Mouse (Mus musculus) intestine, embryonic 15.5 days (tissue): ENCODE measurements around the gene Magea6. TPM values are rescaled to one million over a fixed set of nuclear protein-coding genes. Genes with fewer than 3 reads are reported as not detected.
"Not testable (repeated sequence)": the region's sequence is repeated elsewhere in the genome, so short reads cannot be mapped to it uniquely, and the experiment has no call there.

Source experiments
- ATAC-seq: fragments of 200-750 bp; cut with Nextera tagmentation; 2 replicates; pipeline ENCODE4 v1.8.0; 2017; ENCODE audit warnings: moderate TSS enrichment, moderate library complexity
- H3K27ac ChIP-seq: fragments of 300-500 bp; sonication (generic); 2 replicates; pipeline ENCODE4 v1.5.1; 2015; ENCODE audit warnings: mild to moderate bottlenecking, inconsistent platforms
- H3K27me3 ChIP-seq: fragments of 300-500 bp; sonication (generic); replicated peaks from 2 replicates; pipeline ENCODE4 v1.6.1; 2015; ENCODE audit warnings: inconsistent platforms
- H3K36me3 ChIP-seq: fragments of 300-500 bp; sonication (generic); 2 replicates; pipeline ENCODE4 v1.6.1; 2015; ENCODE audit warnings: inconsistent platforms
- H3K4me1 ChIP-seq: fragments of 300-500 bp; sonication (generic); replicated peaks from 2 replicates; pipeline ENCODE4 v1.6.1; 2015; ENCODE audit warnings: inconsistent platforms
- H3K4me2 ChIP-seq: fragments of 300-500 bp; sonication (generic); replicated peaks from 2 replicates; pipeline ENCODE4 v1.6.1; 2015; ENCODE audit warnings: mild to moderate bottlenecking, inconsistent platforms
- H3K4me3 ChIP-seq: fragments of 300-500 bp; sonication (generic); replicated peaks from 2 replicates; pipeline ENCODE4 v1.5.1; 2015; ENCODE audit warnings: inconsistent platforms
- H3K9ac ChIP-seq: fragments of 300-500 bp; sonication (generic); 2 replicates; pipeline ENCODE4 v1.6.1; 2015; ENCODE audit warnings: inconsistent platforms
- H3K9me3 ChIP-seq: fragments of 300-500 bp; sonication (generic); 2 replicates; pipeline ENCODE4 v1.6.1; 2016; ENCODE audit warnings: inconsistent platforms
- WGBS: fragments of 180-500 bp; shearing (Covaris S2); methylation state at CpG from one replicate; pipeline ENCODE4 v1.1.7; 2015; 5-methylcytosine and 5-hydroxymethylcytosine counted together
- polyA plus RNA-seq: library from polyadenylated mRNA; unstranded; fragments of >200 nt; fragmentation: Nextera tagmentation; extraction: Ambion mirVana; gene quantifications from 2 replicates; pipeline ENCODE4 v1.2.1, GENCODE M21; 2015

Gene Magea6
- polyA plus RNA-seq: not detected in 2 replicates

DNA sequence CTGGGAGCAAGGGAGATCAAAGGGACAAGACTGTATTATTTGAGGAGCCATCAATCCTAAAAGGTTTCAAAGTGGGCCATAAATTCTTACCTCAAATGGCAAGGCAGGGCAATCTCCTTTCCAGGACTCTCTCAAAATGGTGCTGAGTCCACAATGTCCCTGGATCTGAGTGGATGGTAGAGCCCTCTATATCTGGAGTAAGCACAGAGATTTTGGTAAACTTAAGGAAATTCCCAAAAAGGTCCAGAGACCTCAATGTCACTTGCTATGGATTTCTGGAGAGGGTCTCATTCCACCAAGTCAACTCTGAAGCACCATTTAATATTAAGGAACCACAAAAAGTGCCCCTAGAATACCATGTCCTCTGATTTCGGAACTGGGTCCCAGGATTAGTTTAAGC, at the start of gene Magea6:
Gene Magea6, minus strand, starts transcription at position 101 of the 400 bp plus-strand sequence.
- H3K9ac ChIP-seq, H3K9me3 ChIP-seq, H3K4me3 ChIP-seq, H3K4me2 ChIP-seq, H3K27me3 ChIP-seq, ATAC-seq, H3K27ac ChIP-seq, H3K4me1 ChIP-seq, H3K36me3 ChIP-seq: not testable (repeated sequence)
- WGBS: 70% methylated on average over 1 of the region's 1 CpGs

DNA sequence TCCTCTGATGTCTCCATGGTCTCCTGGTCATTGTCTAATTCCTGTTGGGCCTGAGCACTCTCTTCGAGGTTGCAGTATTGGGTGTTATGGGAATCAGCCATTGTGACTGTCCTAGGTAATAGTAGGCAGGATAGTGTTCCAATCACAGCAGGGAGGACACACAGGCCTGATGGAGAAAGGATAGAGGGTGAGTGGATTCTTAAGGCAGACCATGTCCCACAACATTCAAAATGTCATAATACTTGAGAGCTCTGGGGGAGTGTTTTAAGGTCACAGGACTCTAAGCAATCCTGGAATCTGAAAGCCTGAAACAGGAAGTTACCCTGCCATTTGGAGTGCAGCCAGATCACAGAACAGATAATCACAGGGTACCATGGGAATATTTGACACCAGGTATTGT, 13.6 kb upstream of the Magea6 start, which contains the start of gene Magea3:
Gene Magea3, minus strand, starts transcription at position 101 of the 400 bp plus-strand sequence.
- H3K4me2 ChIP-seq, H3K4me3 ChIP-seq, H3K9ac ChIP-seq, H3K4me1 ChIP-seq, H3K36me3 ChIP-seq, H3K27me3 ChIP-seq, ATAC-seq, H3K9me3 ChIP-seq, H3K27ac ChIP-seq: not testable (repeated sequence)
- WGBS: 60% methylated on average over 1 of the region's 1 CpGs

DNA sequence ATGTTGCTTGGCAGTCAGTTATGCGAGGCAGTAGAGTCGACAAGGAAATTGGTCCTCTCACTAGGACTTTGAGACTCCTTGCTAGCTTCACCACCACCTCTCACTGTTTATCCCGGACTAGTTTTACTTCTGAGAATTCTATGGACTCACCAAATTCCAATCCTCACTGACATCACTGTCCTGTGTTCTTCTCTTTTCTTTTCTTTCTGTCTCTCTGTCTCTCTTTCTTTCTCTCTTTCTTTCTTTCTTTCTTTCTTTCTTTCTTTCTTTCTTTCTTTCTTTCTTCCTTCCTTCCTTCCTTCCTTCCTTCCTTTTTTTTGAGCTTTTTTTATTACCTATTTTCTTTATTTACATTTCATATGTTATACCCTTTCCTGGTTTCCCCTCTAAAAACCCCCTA, 45.6 kb downstream of the Magea6 start, which contains the start of gene Cldn34b1:
Gene Cldn34b1, minus strand, starts transcription at position 101 of the 400 bp plus-strand sequence.
- not testable (repeated sequence) for ATAC-seq, H3K4me1 ChIP-seq, H3K4me2 ChIP-seq, H3K4me3 ChIP-seq, H3K27ac ChIP-seq, H3K9ac ChIP-seq, H3K36me3 ChIP-seq, H3K9me3 ChIP-seq, H3K27me3 ChIP-seq
- WGBS: 84% methylated on average over 3 of the region's 3 CpGs

Other genes starting within 250 kb of the Magea6 start
- gene Cldn34b1, start 45.7 kb downstream of the Magea6 start, polyA plus RNA-seq: not detected in 2 replicates
- not detected in 2 replicates for gene Magea3, start 13.5 kb upstream of the Magea6 start, polyA plus RNA-seq
- gene Magea8, start 59.9 kb upstream of the Magea6 start, polyA plus RNA-seq: not detected in 2 replicates
- gene Magea5, start 127.2 kb upstream of the Magea6 start, polyA plus RNA-seq: not detected in 2 replicates
- not detected in 2 replicates for gene Magea1, start 153.8 kb upstream of the Magea6 start, polyA plus RNA-seq
- gene Magea2, start 157.7 kb upstream of the Magea6 start, polyA plus RNA-seq: not detected in 2 replicates
- not detected in 2 replicates for gene Cldn34b2, start 192.4 kb upstream of the Magea6 start, polyA plus RNA-seq